Mouse (Mus musculus): ENCODE results near the gene Cldn34b4.

- TF ChIP-seq CTCF (IDR thresholded peaks at IDR 0.05): no peak
- no peak for TF ChIP-seq EP300 (IDR thresholded peaks at IDR 0.05)
Measured at GRCm38 (mm10) chrX:76393050-76393449, at the start of gene Cldn34b4.

All from lung, postnatal 0 days (tissue).